Mouse (Mus musculus) heart, adult 2 months (tissue): ENCODE results near the gene Mybpc3. TPM values are rescaled to one million over a fixed set of nuclear protein-coding genes. Genes with fewer than 3 reads are reported as not detected.

ENCODE experiments used
- DNase-seq, 2 experiments: peaks; one replicate each; pipeline ENCODE4 v3.0.0; 2021
- H3K27ac ChIP-seq: fragments of 200-600 bp; 2 replicates; pipeline ENCODE4 v1.8.1; 2022
- H3K27me3 ChIP-seq: fragments of 200-500 bp; 2 replicates; pipeline ENCODE4 v1.6.1; 2012; ENCODE audit warnings: mild to moderate bottlenecking, low read length, inconsistent platforms, mixed read lengths; ENCODE audit not compliant: control insufficient read depth, insufficient read depth
- H3K36me3 ChIP-seq: fragments of 200-500 bp; 2 replicates; pipeline ENCODE4 v1.6.1; 2012; ENCODE audit warnings: low read length, inconsistent platforms; ENCODE audit not compliant: control insufficient read depth, insufficient read depth
- H3K4me1 ChIP-seq: fragments of 200-500 bp; 2 replicates; pipeline ENCODE4 v1.6.1; 2011; ENCODE audit warnings: low read length; ENCODE audit not compliant: control insufficient read depth, insufficient read depth
- H3K4me3 ChIP-seq: fragments of 200-600 bp; 2 replicates; pipeline ENCODE4 v1.8.1; 2022
- H3K79me2 ChIP-seq: fragments of 200-500 bp; replicated peaks from 2 replicates; pipeline ENCODE4 v1.6.1; 2012; ENCODE audit warnings: mild to moderate bottlenecking, inconsistent platforms, low read length, moderate library complexity, mixed read lengths; ENCODE audit not compliant: control insufficient read depth, insufficient read depth
- H3K9ac ChIP-seq: fragments of 200-500 bp; 2 replicates; pipeline ENCODE4 v1.6.1; 2012; ENCODE audit warnings: low read depth, mild to moderate bottlenecking, control low read depth, inconsistent platforms, low read length, mixed read lengths
- CTCF ChIP-seq: fragments of 200-600 bp; IDR thresholded peaks from 2 replicates; pipeline ENCODE4 v1.8.1; 2022; ENCODE audit warnings: antibody characterized with exemption, mild to moderate bottlenecking, moderate library complexity
- EP300 ChIP-seq: fragments of 200-500 bp; IDR thresholded peaks from 2 replicates; pipeline ENCODE4 v1.6.1; 2011; ENCODE audit warnings: low read depth, low read length, control low read depth; ENCODE audit not compliant: insufficient read depth
- POLR2A ChIP-seq: fragments of 200-500 bp; IDR thresholded peaks from 2 replicates; pipeline ENCODE4 v1.6.1; 2011; ENCODE audit warnings: mild to moderate bottlenecking, low read depth, low read length, control low read depth; ENCODE audit not compliant: insufficient read depth
- WGBS: fragments of 180-500 bp; shearing (Covaris S2); methylation state at CpG from one replicate; pipeline ENCODE4 v1.1.7; 2018; 5-methylcytosine and 5-hydroxymethylcytosine counted together
- intact Hi-C: fragments of 180-260 bp; cut with DNase I; formaldehyde crosslinking; loops from one replicate; pipeline ENCODE4 v1.15.1; 2025
- polyA plus RNA-seq: library from polyadenylated mRNA; depleted of rRNA; stranded (reverse); fragments of >200 nt; gene quantifications from 2 replicates; pipeline ENCODE4 v1.2.3, GENCODE M21; 2012
- total RNA-seq, 2 experiments: library from RNA; stranded (reverse); gene quantifications; 2 replicates each; pipeline ENCODE4 v1.2.3; 2021

Gene Mybpc3
- total and polyA plus RNA-seq, 3 experiments: 1,229 to 1,417 (median 1,378) TPM

- Histone ChIP-seq H3K9ac (no peak overlapping the region), H3K4me3 (no peak overlapping the region), H3K4me1 (no peaks in the 10 kb centered on the region), H3K27me3 (no peaks in the 10 kb centered on the region), H3K36me3 (no peaks in the 10 kb centered on the region), H3K27ac (no peak overlapping the region), H3K79me2 (no peaks in the 10 kb centered on the region)
- DNase-seq: no peak
- 80% methylated on average over 6 of the region's 6 CpGs for WGBS
- intact Hi-C loops: no loop called here
- TF ChIP-seq POLR2A (no peak), EP300 (no peak), CTCF (no peak)
Measured at GRCm38 (mm10) chr2:91142920-91143319, 25.0 kb downstream of the Mybpc3 start.

- H3K27me3 ChIP-seq: no peaks in the 10 kb centered on the region
- H3K79me2 ChIP-seq: no peaks in the 10 kb centered on the region
- no peak for TF ChIP-seq EP300
- no peak for TF ChIP-seq POLR2A
- no peak for TF ChIP-seq CTCF
- no peaks in the 10 kb centered on the region for H3K36me3 ChIP-seq
- H3K4me3 ChIP-seq: no peak overlapping the region
- 95% methylated on average over 11 of the region's 11 CpGs for WGBS
- no peaks in the 10 kb centered on the region for H3K4me1 ChIP-seq
- DNase-seq: no peak
- no peak overlapping the region for H3K9ac ChIP-seq
- intact Hi-C loops: no loop called here
- H3K27ac ChIP-seq: no peak overlapping the region
Measured at GRCm38 (mm10) chr2:91143401-91143800, 25.5 kb downstream of the Mybpc3 start.

GRCm38 (mm10) chr2:91148101-91148500 lies 30.2 kb downstream of the Mybpc3 start:
- Histone ChIP-seq H3K79me2 (no peaks in the 10 kb centered on the region), H3K4me1 (no peaks in the 10 kb centered on the region), H3K36me3 (no peaks in the 10 kb centered on the region; the same call in 1 of the 2 replicates), H3K27me3 (no peaks in the 10 kb centered on the region), H3K9ac (no peak overlapping the region), H3K4me3 (no peak overlapping the region), H3K27ac (no peak overlapping the region)
- intact Hi-C loops: no loop called here
- DNase-seq: no peak
- no peak for TF ChIP-seq CTCF
- no peak for TF ChIP-seq POLR2A
- no peak for TF ChIP-seq EP300

- Histone ChIP-seq H3K79me2 (no peaks in the 10 kb centered on the region), H3K36me3 (no peaks in the 10 kb centered on the region; the same call in 1 of the 2 replicates), H3K27me3 (no peaks in the 10 kb centered on the region), H3K4me3 (no peak overlapping the region), H3K9ac (no peak overlapping the region), H3K4me1 (no peaks in the 10 kb centered on the region), H3K27ac (no peak overlapping the region)
- WGBS: 78% methylated on average over 1 of the region's 1 CpGs
- intact Hi-C loops: no loop called here
- TF ChIP-seq EP300 (no peak), POLR2A (no peak), CTCF (no peak)
- no peak for DNase-seq
Measured at GRCm38 (mm10) chr2:91151331-91151730, 33.4 kb downstream of the Mybpc3 start.

GRCm38 (mm10) chr2:91152885-91153377 lies 35.0 kb downstream of the Mybpc3 start:
- intact Hi-C loops: no loop called here

GRCm38 (mm10) chr2:91154091-91154490 lies 36.1 kb downstream of the Mybpc3 start:
- H3K36me3 ChIP-seq: no peaks in the 10 kb centered on the region; the same call in 1 of the 2 replicates
- H3K79me2 ChIP-seq: no peaks in the 10 kb centered on the region
- no peak overlapping the region for H3K27ac ChIP-seq
- H3K27me3 ChIP-seq: no peaks in the 10 kb centered on the region
- intact Hi-C loops: no loop called here
- WGBS: 90% methylated on average over 3 of the region's 3 CpGs
- TF ChIP-seq CTCF: no peak
- TF ChIP-seq EP300: no peak
- no peak for TF ChIP-seq POLR2A
- DNase-seq: no peak
- no peak overlapping the region for H3K9ac ChIP-seq
- H3K4me3 ChIP-seq: no peak overlapping the region
- H3K4me1 ChIP-seq: no peaks in the 10 kb centered on the region

More at GRCm38 (mm10) chr2:91152885-91153377, 35.0 kb downstream of the Mybpc3 start:
- Histone ChIP-seq H3K9ac (no peak overlapping the region), H3K4me3 (no peak overlapping the region), H3K4me1 (no peaks in the 10 kb centered on the region), H3K27ac (no peak overlapping the region), H3K36me3 (no peaks in the 10 kb centered on the region; the same call in 1 of the 2 replicates), H3K79me2 (no peaks in the 10 kb centered on the region), H3K27me3 (no peaks in the 10 kb centered on the region)
- no peak for TF ChIP-seq CTCF
- TF ChIP-seq POLR2A: no peak
- no peak for TF ChIP-seq EP300
- 77% methylated on average over 3 of the region's 3 CpGs for WGBS
- DNase-seq: no peak
